Mouse (Mus musculus): ENCODE measurements at regions not wholly inside any gene's neighbourhood (a gene's known extent, or its start where the extent isn't known, plus 50 kb on each side); places are given as distances from the start of the nearest gene placed in this dataset.

- peak in 1 of 2 experiments; percentile 43 for DNase-seq (ENCODE audit: low spot score in 2 of 2)
- intact Hi-C loops (cut with DNase I), result loop anchor here (5.0 kb wide), 2 partner anchors 172 to 217 kb away; no protein-coding TSS in a partner anchor
Measured at GRCm38 (mm10) chrX:7474831-7475230, 98.6 kb upstream of the Foxp3 start.

GRCm38 (mm10) chrX:7473814-7474213, 98.2 kb upstream of the Usp27x start:
- intact Hi-C loops (cut with DNase I), result loop anchor here (5.0 kb wide), 2 partner anchors 173 to 218 kb away; no protein-coding TSS in a partner anchor
- DNase-seq (ENCODE audit: low spot score in 2 of 2), result peak; percentile 22 to 28

- no peak for DNase-seq (ENCODE audit: low spot score in 2 of 2)
- intact Hi-C loops (cut with DNase I), result loop anchor here (5.0 kb wide), 3 partner anchors 48 to 222 kb away; no protein-coding TSS in a partner anchor
Measured at GRCm38 (mm10) chrX:7469801-7470200, 94.2 kb upstream of the Usp27x start.

GRCm38 (mm10) chrX:7467985-7468384, 92.4 kb upstream of the Usp27x start:
- DNase-seq (ENCODE audit: low spot score in 2 of 2), result no peak
- intact Hi-C loops (cut with DNase I), result loop anchor here (5.0 kb wide), 1 partner anchor 46 kb away; no protein-coding TSS in a partner anchor

GRCm38 (mm10) chrX:7456851-7457250, 81.2 kb upstream of the Usp27x start:
- intact Hi-C loops (cut with DNase I), result no loop called here
- DNase-seq (ENCODE audit: low spot score in 2 of 2), result no peak

GRCm38 (mm10) chrX:7445035-7445434, 69.4 kb upstream of the Usp27x start:
- intact Hi-C loops (cut with DNase I), result no loop called here
- DNase-seq (ENCODE audit: low spot score in 2 of 2), result no peak

GRCm38 (mm10) chrX:7444583-7444982, 69.0 kb upstream of the Usp27x start:
- intact Hi-C loops (cut with DNase I), result no loop called here
- no peak for DNase-seq (ENCODE audit: low spot score in 2 of 2)

GRCm38 (mm10) chrX:7443996-7444421, 68.4 kb upstream of the Usp27x start:
- DNase-seq (ENCODE audit: low spot score in 2 of 2), result no peak
- intact Hi-C loops (cut with DNase I), result no loop called here

GRCm38 (mm10) chrX:7435375-7436042, 59.9 kb upstream of the Usp27x start:
- DNase-seq (ENCODE audit: low spot score in 2 of 2), result no peak
- intact Hi-C loops (cut with DNase I), result no loop called here

- intact Hi-C loops (cut with DNase I), result no loop called here
- DNase-seq (ENCODE audit: low spot score in 2 of 2), result no peak
Measured at GRCm38 (mm10) chrX:7434268-7434667, 58.6 kb upstream of the Usp27x start.

GRCm38 (mm10) chrX:7430456-7430855, 54.8 kb upstream of the Usp27x start:
- DNase-seq (ENCODE audit: low spot score in 2 of 2), result no peak
- intact Hi-C loops (cut with DNase I), result no loop called here

- intact Hi-C loops (cut with DNase I), result no loop called here
- no peak for DNase-seq (ENCODE audit: low spot score in 2 of 2)
Measured at GRCm38 (mm10) chrX:7429524-7429865, 53.9 kb upstream of the Usp27x start.

- intact Hi-C loops (cut with DNase I), result no loop called here
- DNase-seq (ENCODE audit: low spot score in 2 of 2), result no peak
Measured at GRCm38 (mm10) chrX:7428621-7429523, 53.2 kb upstream of the Usp27x start.
